Mouse (Mus musculus) heart, adult 2 months (tissue): ENCODE measurements around the gene Bcl11a. TPM values are rescaled to one million over a fixed set of nuclear protein-coding genes. Genes with fewer than 3 reads are reported as not detected.

Source experiments
- DNase-seq, 2 experiments: peaks; one replicate each; pipeline ENCODE4 v3.0.0; 2021
- H3K27ac ChIP-seq: fragments of 200-600 bp; 2 replicates; pipeline ENCODE4 v1.8.1; 2022
- H3K27me3 ChIP-seq: fragments of 200-500 bp; 2 replicates; pipeline ENCODE4 v1.6.1; 2012; ENCODE audit warnings: mild to moderate bottlenecking, low read length, inconsistent platforms, mixed read lengths; ENCODE audit not compliant: control insufficient read depth, insufficient read depth
- H3K36me3 ChIP-seq: fragments of 200-500 bp; 2 replicates; pipeline ENCODE4 v1.6.1; 2012; ENCODE audit warnings: low read length, inconsistent platforms; ENCODE audit not compliant: control insufficient read depth, insufficient read depth
- H3K4me1 ChIP-seq: fragments of 200-500 bp; 2 replicates; pipeline ENCODE4 v1.6.1; 2011; ENCODE audit warnings: low read length; ENCODE audit not compliant: control insufficient read depth, insufficient read depth
- H3K4me3 ChIP-seq: fragments of 200-600 bp; 2 replicates; pipeline ENCODE4 v1.8.1; 2022
- H3K79me2 ChIP-seq: fragments of 200-500 bp; replicated peaks from 2 replicates; pipeline ENCODE4 v1.6.1; 2012; ENCODE audit warnings: mild to moderate bottlenecking, inconsistent platforms, low read length, moderate library complexity, mixed read lengths; ENCODE audit not compliant: control insufficient read depth, insufficient read depth
- H3K9ac ChIP-seq: fragments of 200-500 bp; 2 replicates; pipeline ENCODE4 v1.6.1; 2012; ENCODE audit warnings: low read depth, mild to moderate bottlenecking, control low read depth, inconsistent platforms, low read length, mixed read lengths
- CTCF ChIP-seq: fragments of 200-600 bp; IDR thresholded peaks from 2 replicates; pipeline ENCODE4 v1.8.1; 2022; ENCODE audit warnings: antibody characterized with exemption, mild to moderate bottlenecking, moderate library complexity
- EP300 ChIP-seq: fragments of 200-500 bp; IDR thresholded peaks from 2 replicates; pipeline ENCODE4 v1.6.1; 2011; ENCODE audit warnings: low read depth, low read length, control low read depth; ENCODE audit not compliant: insufficient read depth
- POLR2A ChIP-seq: fragments of 200-500 bp; IDR thresholded peaks from 2 replicates; pipeline ENCODE4 v1.6.1; 2011; ENCODE audit warnings: mild to moderate bottlenecking, low read depth, low read length, control low read depth; ENCODE audit not compliant: insufficient read depth
- WGBS: fragments of 180-500 bp; shearing (Covaris S2); methylation state at CpG from one replicate; pipeline ENCODE4 v1.1.7; 2018; 5-methylcytosine and 5-hydroxymethylcytosine counted together
- intact Hi-C: fragments of 180-260 bp; cut with DNase I; formaldehyde crosslinking; loops from one replicate; pipeline ENCODE4 v1.15.1; 2025
- polyA plus RNA-seq: library from polyadenylated mRNA; depleted of rRNA; stranded (reverse); fragments of >200 nt; gene quantifications from 2 replicates; pipeline ENCODE4 v1.2.3, GENCODE M21; 2012; rRNA removed
- total RNA-seq, 2 experiments: library from RNA; stranded (reverse); gene quantifications; 2 replicates each; pipeline ENCODE4 v1.2.3; 2021

Bcl11a gene
- total and polyA plus RNA-seq, 3 experiments = 1.1 to 4.2 (median 2.4) TPM

- no peak overlapping the region for H3K9ac ChIP-seq
- no peak overlapping the region for H3K27ac ChIP-seq
- H3K27me3 ChIP-seq = no peaks in the 10 kb centered on the region
- DNase-seq = no peak
- no peaks in the 10 kb centered on the region for H3K79me2 ChIP-seq
- TF ChIP-seq EP300 (no peak), CTCF (no peak), POLR2A (no peak)
- whole genome bisulfite sequencing = 82% methylated on average over 6 of the region's 6 CpGs
- intact Hi-C loops = no loop called here
- no peaks in the 10 kb centered on the region for H3K4me1 ChIP-seq
- H3K36me3 ChIP-seq = no peaks in the 10 kb centered on the region
- H3K4me3 ChIP-seq = no peak overlapping the region
Observed at GRCm38 (mm10) chr11:24217741-24218333, 140.0 kb downstream of the Bcl11a start.

- no peak overlapping the region for H3K4me3 ChIP-seq
Observed at GRCm38 (mm10) chr11:24221601-24222307, 143.9 kb downstream of the Bcl11a start.

More at GRCm38 (mm10) chr11:24221601-24222307, 143.9 kb downstream of the Bcl11a start:
- TF ChIP-seq CTCF = no peak
- TF ChIP-seq POLR2A = no peak
- TF ChIP-seq EP300 = no peak
- no peaks in the 10 kb centered on the region for H3K36me3 ChIP-seq
- no peak overlapping the region for H3K27ac ChIP-seq
- WGBS = 63% methylated on average over 4 of the region's 4 CpGs
- H3K27me3 ChIP-seq = no peaks in the 10 kb centered on the region
- H3K79me2 ChIP-seq = no peaks in the 10 kb centered on the region
- H3K9ac ChIP-seq = no peak overlapping the region
- DNase-seq = no peak
- no peaks in the 10 kb centered on the region for H3K4me1 ChIP-seq
- intact Hi-C loops = no loop called here

Other genes starting within 250 kb of the Bcl11a start
- 1 to 10 TPM; 7.3 to 7.9 TPM for gene Papolg, start 182.8 kb upstream of the Bcl11a start, total RNA-seq
- 2.9 and 5.6 TPM in 2 replicates for gene Papolg, start 182.8 kb upstream of the Bcl11a start, polyA plus RNA-seq
- gene A830031A19Rik, start 3.0 kb upstream of the Bcl11a start, total RNA-seq = not detected
- gene A830031A19Rik, start 3.0 kb upstream of the Bcl11a start, polyA plus RNA-seq = not detected in 2 replicates